Mouse (Mus musculus): ENCODE measurements at regions not wholly inside any gene's neighbourhood (a gene's known extent, or its start where the extent isn't known, plus 50 kb on each side); places are given as distances from the start of the nearest gene placed in this dataset.

DNA sequence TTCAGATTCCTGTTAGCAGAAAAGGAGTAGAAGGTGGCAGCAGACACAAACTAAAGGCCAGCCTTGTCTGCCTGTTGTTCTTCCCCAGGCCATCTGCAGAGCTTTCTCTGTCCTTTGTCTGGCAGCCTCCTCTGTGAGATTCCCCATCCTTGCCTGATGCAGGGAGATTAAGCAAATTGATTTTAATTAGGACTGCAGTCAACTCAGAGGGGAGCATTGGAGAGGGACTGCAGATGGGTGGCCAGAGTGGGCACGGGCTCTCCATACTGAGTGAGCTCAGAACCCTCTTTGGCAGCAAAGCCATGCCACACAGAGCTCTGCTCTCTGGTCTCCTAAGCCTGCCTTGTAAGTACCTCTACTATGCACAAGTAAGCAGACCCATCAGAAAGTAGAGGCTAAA, 158.5 kb downstream of the Maf start:
- DNase-seq (ENCODE audit: low spot score): no peak

DNA sequence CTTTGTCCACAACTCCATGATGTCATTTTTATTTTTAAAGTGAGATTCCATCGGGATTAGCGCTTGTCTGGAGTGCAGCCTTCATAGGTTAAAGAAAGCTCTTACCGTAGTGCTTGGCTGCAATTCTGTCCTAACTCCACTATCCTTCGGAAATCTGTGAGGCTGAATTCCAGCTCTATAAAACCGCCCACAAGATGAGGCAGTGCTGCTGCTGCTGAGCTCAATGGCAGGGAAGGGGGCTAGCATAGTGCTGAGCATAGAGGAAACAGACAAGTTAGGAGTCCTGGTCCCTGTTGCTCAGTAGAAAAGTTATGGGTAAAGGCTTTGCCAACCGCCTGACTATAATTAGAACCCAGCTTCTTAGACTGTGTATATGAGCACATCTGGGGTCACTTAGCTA, 163.5 kb downstream of the Maf start:
- no peak for DNase-seq (ENCODE audit: low spot score)

DNA sequence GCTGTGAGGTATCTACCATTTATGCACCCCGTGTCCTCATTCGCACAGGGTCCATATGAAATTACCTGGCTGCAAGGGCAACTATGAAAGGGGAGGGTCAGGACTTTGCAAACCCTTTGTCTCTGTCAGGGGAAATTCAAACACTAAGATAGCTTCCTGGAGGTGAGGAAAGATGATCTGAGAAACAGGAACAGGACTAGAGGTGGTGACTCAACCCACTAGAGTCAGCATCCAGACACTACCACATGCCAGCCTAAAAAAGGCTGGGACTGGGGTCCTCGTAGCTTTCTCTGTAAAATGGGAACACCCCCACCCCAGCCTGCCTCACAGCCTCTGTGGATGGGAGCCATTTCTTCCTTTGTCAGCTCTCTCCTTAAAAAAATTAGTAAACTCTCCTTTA, 164.7 kb downstream of the Maf start:
- DNase-seq (ENCODE audit: low spot score): no peak

DNA sequence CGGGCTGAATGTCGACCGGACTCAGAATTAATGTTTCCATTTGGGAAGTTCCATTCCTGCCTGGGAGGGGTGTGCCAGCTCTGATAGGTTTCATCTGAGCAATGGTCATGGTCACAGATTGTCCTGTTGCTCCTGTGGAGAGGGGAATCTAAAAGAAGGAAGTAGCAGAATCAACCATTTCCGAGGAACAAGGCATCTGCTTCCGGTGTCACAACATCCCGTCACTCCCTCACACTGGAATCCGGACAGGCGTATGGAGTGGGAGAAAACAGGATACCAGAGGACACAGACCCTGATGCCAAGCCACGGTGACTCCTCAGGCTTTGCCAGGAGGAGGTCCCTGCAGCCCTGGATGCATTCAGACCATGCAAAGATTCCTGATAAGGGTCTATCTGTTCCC, 168.0 kb downstream of the Maf start:
- DNase-seq (ENCODE audit: low spot score): no peak

DNA sequence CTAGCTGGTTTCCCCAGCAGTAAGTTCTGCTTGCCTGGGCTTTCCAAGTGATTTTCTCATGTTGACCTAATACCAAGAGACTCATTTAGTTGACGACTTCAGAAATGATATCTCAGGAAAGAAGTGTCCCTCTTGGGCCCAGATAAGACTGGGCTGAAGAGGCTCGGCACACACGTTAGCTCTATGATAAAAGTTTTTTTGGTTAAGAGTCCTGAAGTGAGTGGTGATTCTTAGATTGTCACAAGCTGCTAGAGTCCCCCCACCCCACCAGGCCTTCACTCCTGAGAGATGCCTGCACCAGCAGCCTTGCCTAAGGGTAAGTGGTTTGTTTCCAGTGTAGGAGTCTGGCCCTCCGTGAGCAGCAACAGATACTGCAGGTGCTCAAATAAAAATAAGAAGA, 169.4 kb downstream of the Maf start:
- DNase-seq (ENCODE audit: low spot score): no peak

DNA sequence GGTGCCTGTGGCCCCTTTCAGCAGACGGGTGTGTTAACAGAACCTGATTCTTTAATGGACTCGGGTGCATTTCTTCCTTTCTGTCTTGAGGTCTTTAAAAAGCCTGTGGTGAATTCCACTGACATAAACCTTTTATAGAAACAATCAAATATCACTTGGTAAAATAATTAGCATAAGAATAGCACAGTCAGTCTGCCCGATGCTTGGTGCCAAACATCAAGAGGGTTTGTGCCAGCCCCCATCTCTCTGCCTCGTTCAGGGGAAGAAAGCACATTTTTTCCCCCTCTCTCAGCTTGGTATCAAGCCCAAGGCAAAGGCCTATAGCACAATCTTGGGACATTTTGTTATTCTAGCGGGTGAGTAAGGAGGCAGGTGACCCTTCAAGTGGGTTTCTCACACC, 169.8 kb downstream of the Maf start:
- DNase-seq (ENCODE audit: low spot score): no peak

DNA sequence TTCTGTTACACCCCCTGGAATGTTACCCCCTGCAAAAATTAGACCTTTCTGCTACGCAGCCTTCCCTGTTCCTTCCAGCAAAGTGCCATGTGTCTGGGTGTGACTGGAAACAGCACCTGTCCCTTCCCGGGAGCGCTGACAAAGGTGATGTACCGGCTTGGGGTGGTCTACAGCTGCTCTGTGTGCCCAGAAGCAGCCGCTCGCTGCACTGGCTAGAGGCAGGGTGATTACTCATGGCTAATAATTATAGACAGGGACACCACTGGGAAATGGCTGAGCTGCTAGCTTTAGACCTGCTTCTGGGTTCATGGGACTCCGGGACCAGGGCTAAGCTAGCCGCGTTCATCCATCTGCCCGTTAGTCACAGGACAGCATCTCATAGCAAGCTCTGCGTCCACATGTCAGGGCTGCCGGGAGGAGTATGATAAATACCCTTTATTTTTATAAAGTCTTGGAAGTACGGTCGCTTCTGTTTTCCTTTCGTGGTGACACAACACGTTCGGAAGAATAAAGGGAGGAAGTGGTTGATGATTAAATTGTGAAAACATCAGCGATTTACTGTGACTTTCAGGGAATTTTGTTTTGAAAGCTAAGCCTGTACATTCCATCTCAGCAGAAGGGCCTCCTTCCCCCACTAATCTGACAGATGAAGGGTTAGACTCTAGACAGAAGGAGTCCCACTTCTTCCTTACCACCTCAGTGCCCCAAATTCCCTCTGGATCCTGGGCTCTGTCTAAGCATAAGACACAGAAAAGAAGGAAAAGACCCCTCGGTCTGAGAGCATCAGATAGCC, 170.8 kb downstream of the Maf start:
- DNase-seq (ENCODE audit: low spot score): no peak

DNA sequence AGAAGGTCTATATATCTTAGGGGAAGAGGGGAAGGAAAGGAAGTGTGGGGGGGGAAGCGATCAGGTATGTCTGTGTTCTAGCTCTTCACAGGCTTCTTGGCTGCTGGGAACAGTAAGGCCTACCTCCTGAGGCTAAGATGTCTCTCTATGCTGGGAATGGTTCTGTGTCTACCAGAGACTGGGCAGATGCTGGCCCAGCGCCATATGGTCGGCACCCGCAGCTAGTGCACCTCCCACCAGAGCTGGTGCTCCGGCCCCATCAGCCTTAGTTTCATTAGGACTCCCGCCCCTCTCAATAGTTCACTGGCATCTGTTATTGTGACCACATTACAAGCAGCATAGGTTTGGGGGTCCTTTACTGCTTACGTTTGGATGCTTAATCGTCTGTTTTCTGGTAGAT, 171.6 kb downstream of the Maf start:
- DNase-seq (ENCODE audit: low spot score): no peak

DNA sequence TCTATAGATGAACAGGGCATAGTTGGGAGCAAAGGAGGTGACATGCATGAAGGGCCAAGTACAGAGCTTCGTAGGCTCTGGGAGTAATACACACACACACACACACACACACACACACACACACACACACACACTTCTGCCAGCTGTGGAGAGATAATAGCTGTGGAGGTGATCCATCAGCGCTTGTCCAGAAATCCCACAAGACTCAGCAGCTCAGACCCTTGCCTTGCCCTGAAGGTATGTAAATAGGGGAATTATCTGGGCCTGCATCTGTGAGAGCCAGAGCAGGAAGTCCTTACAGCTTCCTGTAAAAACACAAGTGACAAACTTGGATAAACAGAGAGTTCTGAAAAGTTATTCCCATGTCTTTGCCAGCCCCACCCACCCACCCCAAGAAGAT, 173.6 kb downstream of the Maf start:
- DNase-seq (ENCODE audit: low spot score): no peak

DNA sequence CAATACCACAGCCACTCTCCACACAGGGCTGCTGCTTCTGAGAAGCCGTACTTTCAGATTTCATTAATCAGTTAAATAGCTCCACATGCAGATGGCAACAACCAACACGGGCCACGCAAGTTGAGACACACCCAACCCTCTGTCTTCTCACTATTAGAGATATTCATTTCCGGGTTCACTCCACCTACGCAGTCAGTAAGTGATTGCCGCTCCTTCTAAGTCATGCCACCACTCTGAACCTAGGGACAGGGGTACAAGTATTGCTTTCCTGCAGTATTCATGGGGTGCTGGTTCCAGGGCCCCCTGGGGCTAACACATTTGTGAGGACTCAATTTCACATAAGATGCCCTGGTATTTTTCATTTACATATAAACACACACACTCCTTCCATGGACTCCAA, 176.3 kb downstream of the Maf start:
- no peak for DNase-seq (ENCODE audit: low spot score)

DNA sequence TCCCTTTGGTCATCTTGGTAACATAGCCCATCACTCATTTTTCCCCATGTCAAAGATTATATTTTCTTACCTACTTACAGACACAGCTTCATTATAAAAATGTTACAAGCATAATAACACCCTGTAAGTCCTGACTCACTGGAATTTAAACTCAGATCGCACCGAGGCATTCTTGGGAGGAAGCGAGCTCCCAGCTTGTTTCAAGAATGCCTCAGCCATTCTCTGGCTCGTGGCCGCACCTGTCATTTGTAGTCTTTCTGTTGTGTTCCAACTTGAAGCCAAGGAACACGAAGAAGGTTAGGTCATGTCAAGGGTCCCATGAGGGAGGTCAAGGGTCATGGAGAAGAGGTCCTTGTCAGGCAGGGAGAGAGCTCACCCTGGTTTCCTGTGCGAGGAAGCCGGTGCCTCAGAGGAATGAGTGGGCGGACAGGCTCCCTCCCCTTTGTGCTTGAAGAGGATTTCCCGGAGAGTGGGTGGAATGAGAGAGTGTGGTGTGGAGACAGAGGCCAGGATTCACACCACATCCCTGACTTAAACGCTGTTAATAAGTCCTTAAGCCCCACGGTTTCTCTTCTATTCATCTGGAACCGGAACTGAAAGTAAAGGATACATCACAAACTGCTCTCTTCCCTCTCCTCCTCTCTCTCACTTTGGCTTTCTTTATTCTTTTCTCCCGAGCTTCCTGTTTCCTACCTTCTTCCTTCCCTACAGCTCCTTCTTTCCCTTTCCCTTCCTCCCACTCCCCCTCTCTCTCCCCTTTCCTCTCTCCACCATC, 177.8 kb downstream of the Maf start:
- no peak for DNase-seq (ENCODE audit: low spot score)

DNA sequence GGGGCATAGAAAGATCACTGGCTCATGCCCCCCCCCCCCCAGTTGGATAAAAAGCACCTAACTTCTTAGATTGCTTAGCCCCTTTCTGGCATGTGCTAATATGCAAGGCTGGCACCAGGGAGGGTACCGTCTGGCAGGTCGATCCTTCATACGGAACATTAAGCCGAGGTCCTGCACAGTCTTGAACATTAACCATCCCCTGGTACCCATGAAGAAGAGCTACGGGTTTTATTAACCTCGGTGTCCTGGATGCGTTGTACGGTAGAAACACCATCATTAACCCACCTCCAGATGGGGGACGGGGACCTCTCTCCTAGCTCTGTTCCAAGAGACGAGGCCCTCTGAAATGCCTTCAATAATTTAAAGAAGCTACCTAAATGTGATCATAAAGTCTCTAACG, 178.7 kb downstream of the Maf start:
- no peak for DNase-seq (ENCODE audit: low spot score)

DNA sequence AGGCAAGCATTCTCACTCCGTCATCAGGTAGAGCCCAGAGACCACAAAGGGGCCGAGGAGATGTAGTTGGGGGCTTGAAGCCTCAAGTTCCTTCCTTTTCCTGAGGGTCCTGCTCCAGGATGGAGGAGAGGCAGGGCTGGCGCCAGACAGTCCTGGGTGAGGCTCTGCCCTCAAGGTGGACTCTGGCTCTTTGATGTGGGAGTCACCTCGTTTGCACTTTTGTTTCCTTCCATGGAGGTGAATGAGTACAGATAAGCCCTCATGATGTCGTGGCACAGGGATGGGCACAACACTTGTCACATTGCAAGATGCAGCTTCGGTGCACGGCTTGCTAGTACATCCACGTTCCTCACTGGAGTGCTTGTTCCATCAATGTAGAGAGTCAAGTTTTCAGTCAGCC, 182.4 kb downstream of the Maf start:
- DNase-seq (ENCODE audit: low spot score): no peak

DNA sequence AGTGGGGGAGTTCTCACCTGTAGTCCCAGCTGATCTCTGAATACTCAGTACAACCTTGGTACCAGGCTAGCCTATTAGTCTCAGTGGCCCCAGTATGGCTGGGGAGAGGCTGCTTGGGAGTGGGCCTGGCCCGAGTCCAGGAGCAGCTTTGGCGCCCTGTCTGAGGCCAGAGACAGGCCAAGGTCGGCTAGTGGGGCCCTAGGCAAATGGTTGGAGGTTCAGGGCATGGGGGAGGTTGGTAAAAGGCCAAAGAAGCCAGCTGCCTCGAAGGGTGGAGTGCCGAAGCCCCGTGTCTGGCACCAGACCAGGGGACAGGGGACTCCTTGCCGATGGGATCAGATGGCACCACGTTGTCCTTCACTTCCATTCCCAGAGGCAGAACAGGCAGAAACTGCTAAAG, 182.9 kb downstream of the Maf start:
- peak; percentile 62 for DNase-seq (ENCODE audit: low spot score)

DNA sequence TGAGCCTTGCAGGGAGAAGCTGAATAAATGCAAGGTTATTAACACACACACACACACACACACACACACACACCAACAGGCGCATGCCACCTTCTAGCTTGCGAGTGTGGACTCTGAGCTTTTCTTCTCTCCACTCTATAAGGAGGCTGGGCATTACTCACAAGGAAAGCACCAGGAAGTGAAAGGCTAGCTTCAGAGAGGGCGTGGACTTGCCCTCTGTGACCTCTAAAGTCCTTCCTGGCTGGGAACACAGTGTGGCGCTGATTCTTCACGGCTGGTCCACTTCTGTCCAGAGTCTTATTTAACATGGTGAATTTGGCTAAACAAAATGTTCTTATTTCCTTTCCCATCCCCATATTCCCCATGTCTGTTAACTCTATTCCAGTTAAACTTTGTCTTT, 185.1 kb downstream of the Maf start:
- no peak for DNase-seq (ENCODE audit: low spot score)

DNA sequence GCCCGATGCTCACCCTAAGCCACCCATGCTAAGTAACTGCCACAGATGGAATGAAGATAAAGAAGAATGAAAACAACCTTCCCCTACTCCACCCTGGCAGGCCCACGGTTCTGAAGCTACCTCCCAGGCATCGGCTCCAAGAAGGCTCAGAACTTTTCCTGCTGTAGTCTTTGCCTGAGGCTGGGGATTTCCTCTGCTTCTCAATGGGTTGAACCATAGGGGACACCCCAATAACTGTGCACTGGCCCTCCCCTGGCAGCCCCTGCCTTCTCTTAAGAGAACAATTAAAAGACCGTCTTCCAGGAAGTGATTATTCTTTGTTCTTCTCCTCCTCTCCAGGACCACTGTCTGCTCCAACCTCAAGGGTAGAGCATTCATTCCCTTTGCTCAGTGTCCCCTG, 191.9 kb downstream of the Maf start:
- DNase-seq (ENCODE audit: low spot score): no peak

DNA sequence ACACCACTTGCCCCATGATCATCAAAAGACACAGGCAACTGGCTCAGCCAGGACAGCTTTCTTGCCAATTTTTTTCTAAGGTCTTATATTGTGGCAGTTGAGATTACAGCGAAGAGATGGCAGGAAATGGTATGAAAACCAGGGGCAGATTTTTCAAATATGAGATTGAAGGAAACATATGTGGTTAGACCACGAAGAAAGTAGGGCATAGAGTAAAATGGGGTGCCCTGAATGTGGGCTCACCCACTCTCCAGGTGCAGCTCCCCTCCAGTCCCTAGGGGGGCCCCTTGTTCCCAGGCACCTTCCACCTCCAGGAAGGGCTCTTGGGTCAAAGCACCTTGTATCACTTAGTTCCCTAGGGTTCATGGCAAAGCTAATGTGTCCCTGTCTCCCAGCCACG, 193.1 kb downstream of the Maf start:
- no peak for DNase-seq (ENCODE audit: low spot score)

DNA sequence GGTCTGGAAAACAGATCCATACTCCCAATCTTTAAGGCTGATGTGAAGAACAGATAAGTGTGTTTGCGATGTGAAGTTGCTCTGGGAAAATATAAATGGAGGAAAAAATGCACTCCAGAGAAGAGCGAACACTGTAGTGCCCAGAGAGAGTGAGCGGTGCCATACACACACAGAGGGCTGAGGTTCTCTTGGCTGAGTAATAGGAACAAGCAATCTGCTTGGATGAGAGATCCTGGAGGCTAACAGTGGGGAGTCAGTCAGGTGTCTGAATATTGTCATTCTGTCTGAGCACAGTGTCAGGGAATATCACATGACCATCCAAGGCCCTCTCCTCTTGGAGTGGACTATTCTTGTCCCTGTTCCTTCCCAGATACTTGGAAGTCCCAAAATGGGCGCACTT, 200.4 kb downstream of the Maf start:
- DNase-seq (ENCODE audit: low spot score): no peak

DNA sequence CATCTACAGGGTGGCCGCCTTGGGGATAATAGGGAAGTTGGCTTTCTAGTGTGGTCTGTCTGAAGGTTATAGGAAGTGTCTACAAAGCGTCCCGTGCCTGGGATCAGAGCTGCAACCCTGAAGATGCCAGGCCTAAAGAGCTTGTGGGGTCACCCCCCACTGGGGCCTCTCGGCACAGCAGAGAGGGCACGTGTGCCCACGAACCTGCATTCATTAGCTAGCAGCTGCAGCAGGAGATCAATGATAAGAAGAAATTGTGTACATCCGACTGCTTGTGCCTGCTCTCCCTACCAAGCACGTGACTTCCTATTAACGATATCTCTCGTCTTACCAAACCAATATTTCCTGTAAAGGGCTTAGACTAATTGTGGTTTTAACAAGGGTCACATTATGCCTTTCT, 200.9 kb downstream of the Maf start:
- DNase-seq (ENCODE audit: low spot score): no peak

DNA sequence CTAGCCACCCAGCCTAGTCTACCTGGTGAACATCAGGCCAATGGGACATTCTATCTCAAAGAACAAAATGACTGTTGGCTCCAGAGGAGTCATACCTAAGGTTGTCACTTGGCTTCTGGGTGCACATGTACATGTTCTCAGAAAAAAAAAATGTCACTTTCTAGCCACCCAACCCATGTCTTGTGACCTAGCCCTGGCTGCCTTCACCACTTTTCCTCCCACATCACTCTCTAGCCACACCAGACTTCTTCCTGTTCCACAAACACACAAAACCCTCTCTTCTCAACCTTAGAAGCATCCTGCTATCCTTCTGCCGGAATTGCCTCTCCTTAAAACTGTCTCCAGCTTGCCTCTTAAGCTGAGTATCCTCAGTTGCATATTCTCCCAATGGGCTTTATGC, 211.6 kb downstream of the Maf start:
- DNase-seq (ENCODE audit: low spot score): no peak

DNA sequence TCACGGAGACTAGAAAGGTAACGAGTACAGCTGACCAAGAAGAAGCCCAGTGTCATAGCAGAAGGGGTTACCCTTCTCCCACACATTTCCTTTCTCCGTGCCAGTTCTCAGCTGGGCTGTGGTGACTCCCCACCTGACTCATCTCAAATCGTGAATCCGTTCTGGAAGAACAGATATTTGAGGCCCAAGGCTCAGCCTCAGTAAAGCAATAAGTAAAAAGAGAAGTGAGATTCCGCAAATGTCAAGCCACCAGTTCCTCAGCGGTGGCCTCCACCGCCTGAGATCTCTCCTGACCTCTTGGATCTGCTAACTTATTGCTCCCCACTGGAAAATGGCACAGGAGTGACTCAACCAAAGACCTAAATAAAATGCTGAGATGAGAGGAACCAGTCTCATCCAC, 213.2 kb downstream of the Maf start:
- DNase-seq (ENCODE audit: low spot score): no peak

DNA sequence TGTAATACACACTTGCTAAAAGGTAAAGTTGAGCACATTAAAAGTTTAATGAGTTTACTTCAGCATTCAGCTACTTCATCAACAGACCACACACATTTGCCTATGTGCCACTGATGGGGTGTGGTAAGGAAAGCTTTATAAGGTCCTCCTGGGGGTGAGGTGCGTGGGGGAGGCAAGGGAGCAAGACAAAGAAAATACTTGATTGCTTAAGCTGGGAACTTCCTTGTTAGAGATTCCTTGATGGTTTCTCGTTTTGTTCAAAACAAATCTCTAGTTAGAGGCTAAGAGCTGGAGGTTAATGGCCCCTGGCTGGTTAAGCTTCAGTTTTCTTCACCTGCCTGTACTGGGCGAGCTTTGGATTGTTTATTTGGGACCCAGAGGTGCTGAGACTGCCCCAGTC, 220.7 kb downstream of the Maf start:
- no peak for DNase-seq (ENCODE audit: low spot score)

DNA sequence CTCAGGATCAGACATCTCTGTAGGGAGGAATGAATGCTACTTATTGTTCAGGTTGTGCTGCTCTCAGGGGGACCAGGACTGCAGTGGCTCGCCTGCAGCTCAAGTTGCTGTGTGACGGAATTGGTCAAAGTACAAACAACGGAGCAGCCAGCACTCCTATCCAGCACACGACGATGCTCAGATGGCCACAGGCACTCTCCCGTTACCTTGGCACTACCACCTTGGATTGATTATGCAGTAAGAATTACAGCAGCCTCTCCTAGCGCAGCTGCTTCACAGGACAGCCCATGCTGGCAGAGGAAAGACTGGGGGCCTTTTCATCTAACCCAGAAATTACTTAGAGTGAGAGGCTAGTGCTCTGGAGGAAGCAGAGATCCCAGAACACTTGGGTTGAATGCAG, 226.5 kb downstream of the Maf start:
- DNase-seq (ENCODE audit: low spot score): no peak

Data from ovary, adult 18-20 months (tissue).